Comparison of ENCODE assay signal across 12 mouse cellular contexts in genomic region chr11:73144261-73144681, GRCm38 (mm10). TPM values are rescaled to one million over a fixed set of nuclear protein-coding genes. Genes with fewer than 3 reads are reported as not detected.
DNase-seq lines count a peak whose midpoint lies in the region.
"Had no signal": no experiment of that assay in that cellular context is flagged by ENCODE, and none has a peak within 500 bp of the region (broad histone marks: within the 10 kb centered on the region; RNA-seq: fewer than 3 reads in every experiment).

No protein-coding gene starts in this region.

- DNase-seq in gastrocnemius, adult 18-20 months (ENCODE audit: low spot score), result peak; percentile 24
- DNase-seq in gastrocnemius, postnatal 36 days, result no peak
- DNase-seq in kidney, adult 8-10 months, result peak; percentile 42 to 83
- DNase-seq in kidney, postnatal 4 days, result no peak
- DNase-seq in kidney, postnatal 25 days, result peak; percentile 41 to 84
- peak; percentile 80 for DNase-seq in lung, postnatal 36 days
- no peak for DNase-seq in thymus, postnatal 10 days (ENCODE audit: low spot score in 2 of 2)
- no peak for DNase-seq in layer of hippocampus, postnatal 14 days (ENCODE audit: low spot score in 2 of 2)
- DNase-seq: B cell, adult 2 months; cerebellum, postnatal 36 days; midbrain, embryonic 14.5 days; right cerebral cortex, postnatal 25 days had no signal

- intact Hi-C loops in gastrocnemius, postnatal 36 days (cut with DNase I), result no loop called here

RNA-seq across cellular contexts. Expression of gene Haspin, which starts 6.2 kb away (rescaled TPM):
- under 1 TPM in 1 of 2 experiments, not detected in 1; 0.12 TPM for total RNA-seq in gastrocnemius, adult 18-20 months (2021)
- total RNA-seq in gastrocnemius, postnatal 36 days (2021), result under 1 TPM; 0.15 to 0.18 TPM
- total RNA-seq in layer of hippocampus, postnatal 14 days (2021), result under 1 TPM; 0.31 to 0.74 TPM

RNA-seq across cellular contexts. Expression of gene P2rx5, which starts 15.9 kb away (rescaled TPM):
- 1 to 10 TPM; 8.1 to 8.4 TPM for total RNA-seq in gastrocnemius, adult 18-20 months (2021)
- total RNA-seq in gastrocnemius, postnatal 36 days (2021), result 1 to 10 TPM; 6.9 to 8.6 TPM
- 1 to 10 TPM; 1.8 to 3.0 TPM for total RNA-seq in layer of hippocampus, postnatal 14 days (2021)

RNA-seq across cellular contexts. Expression of gene Emc6, which starts 32.6 kb away (rescaled TPM):
- 10 to 100 TPM; 84.7 to 88.1 TPM for total RNA-seq in gastrocnemius, adult 18-20 months (2021)
- 10 to 100 TPM; 74.4 to 90.9 TPM for total RNA-seq in gastrocnemius, postnatal 36 days (2021)
- total RNA-seq in layer of hippocampus, postnatal 14 days (2021), result 10 to 100 TPM; 60.6 to 61.9 TPM

RNA-seq across cellular contexts. Expression of gene Tax1bp3, which starts 32.6 kb away (rescaled TPM):
- total RNA-seq in gastrocnemius, adult 18-20 months (2021), result 10 to 100 TPM in 1 of 2 experiments, 1 to 10 TPM in 1; 7.8 to 12.0 TPM
- 10 to 100 TPM in 1 of 2 experiments, 1 to 10 TPM in 1; 9.3 to 10.5 TPM for total RNA-seq in gastrocnemius, postnatal 36 days (2021)
- total RNA-seq in layer of hippocampus, postnatal 14 days (2021), result 10 to 100 TPM; 22.1 to 22.9 TPM

RNA-seq across cellular contexts. Expression of gene Itgae, which starts 53.9 kb away (rescaled TPM):
- total RNA-seq in gastrocnemius, adult 18-20 months (2021), result under 1 TPM in 1 of 2 experiments, not detected in 1; 0.12 TPM
- under 1 TPM; 0.07 to 0.13 TPM for total RNA-seq in gastrocnemius, postnatal 36 days (2021)
- total RNA-seq in layer of hippocampus, postnatal 14 days (2021), result under 1 TPM; 0.21 to 0.45 TPM

Comparison
In these comparisons a context has a peak if more than half of its experiments do, and no peak if none do; other contexts are left out.
1. DNase-seq: peak in gastrocnemius, adult 18-20 months (single experiment), kidney, adult 8-10 months (2 of 2), kidney, postnatal 25 days (2 of 2) and lung, postnatal 36 days (single experiment); none in gastrocnemius, postnatal 36 days (0 of 2), kidney, postnatal 4 days (0 of 2), thymus, postnatal 10 days (0 of 2) and layer of hippocampus, postnatal 14 days (0 of 2).